Mouse (Mus musculus) midbrain, embryonic 10.5 days (tissue): ENCODE measurements around the gene Frmd5. TPM values are rescaled to one million over a fixed set of nuclear protein-coding genes. Genes with fewer than 3 reads are reported as not detected.
"Not testable (repeated sequence)": the region's sequence is repeated elsewhere in the genome, so short reads cannot be mapped to it uniquely, and the experiment has no call there.

ENCODE experiments used
- DNase-seq: peaks from one replicate; pipeline ENCODE4 v3.0.0-alpha.2; 2017; ENCODE audit warnings: low spot score
- H3K27ac ChIP-seq: fragments of 300-500 bp; sonication (generic); replicated peaks from 2 replicates; pipeline ENCODE4 v1.5.1; 2016; ENCODE audit warnings: mild to moderate bottlenecking
- H3K27me3 ChIP-seq: fragments of 300-500 bp; sonication (generic); 2 replicates; pipeline ENCODE4 v1.6.1; 2016; ENCODE audit warnings: low read depth, mild to moderate bottlenecking; ENCODE audit not compliant: poor library complexity, severe bottlenecking
- H3K36me3 ChIP-seq: fragments of 300-500 bp; sonication (generic); 2 replicates; pipeline ENCODE4 v1.6.1; 2016; ENCODE audit warnings: mild to moderate bottlenecking, moderate library complexity
- H3K4me1 ChIP-seq: fragments of 300-500 bp; sonication (generic); 2 replicates; pipeline ENCODE4 v1.6.1; 2016
- H3K4me3 ChIP-seq: fragments of 300-500 bp; sonication (generic); 2 replicates; pipeline ENCODE4 v1.5.1; 2016; ENCODE audit warnings: mild to moderate bottlenecking, moderate library complexity
- H3K9me3 ChIP-seq: fragments of 300-500 bp; sonication (generic); replicated peaks from 2 replicates; pipeline ENCODE4 v1.6.1; 2016; ENCODE audit warnings: mild to moderate bottlenecking
- WGBS: fragments of 180-500 bp; shearing (Covaris S2); methylation state at CpG from one replicate; pipeline ENCODE4 v1.1.7; 2016; 5-methylcytosine and 5-hydroxymethylcytosine counted together
- polyA plus RNA-seq: library from polyadenylated mRNA; unstranded; fragments of >200 nt; fragmentation: Nextera tagmentation; extraction: Ambion mirVana; gene quantifications from 2 replicates; pipeline ENCODE4 v1.2.1, GENCODE M21; 2016

Frmd5 gene
- polyA plus RNA-seq, 1 experiment from 2014 or later = 10.9 TPM

GRCm38 (mm10) chr2:121518106-121518505 is 288.8 kb downstream of the Frmd5 start:
- WGBS = 91% methylated on average over 5 of the region's 5 CpGs
- Histone ChIP-seq H3K4me1 (no peaks in the 10 kb centered on the region), H3K9me3 (no peaks in the 10 kb centered on the region), H3K27ac (no peak overlapping the region), H3K27me3 (no peaks in the 10 kb centered on the region), H3K4me3 (no peak overlapping the region), H3K36me3 (peaks cover 89% of the 10 kb centered on the region)
- no peak for DNase-seq

- H3K27me3 ChIP-seq = no peaks in the 10 kb centered on the region
- H3K27ac ChIP-seq = no peak overlapping the region
- no peaks in the 10 kb centered on the region for H3K9me3 ChIP-seq
- H3K36me3 ChIP-seq = peaks cover 91% of the 10 kb centered on the region
- H3K4me1 ChIP-seq = peaks cover 6% of the 10 kb centered on the region
- 95% methylated on average over 4 of the region's 4 CpGs for WGBS
- DNase-seq = no peak
- H3K4me3 ChIP-seq = no peak overlapping the region
Observed at GRCm38 (mm10) chr2:121514211-121514610, 292.7 kb downstream of the Frmd5 start.

DNA sequence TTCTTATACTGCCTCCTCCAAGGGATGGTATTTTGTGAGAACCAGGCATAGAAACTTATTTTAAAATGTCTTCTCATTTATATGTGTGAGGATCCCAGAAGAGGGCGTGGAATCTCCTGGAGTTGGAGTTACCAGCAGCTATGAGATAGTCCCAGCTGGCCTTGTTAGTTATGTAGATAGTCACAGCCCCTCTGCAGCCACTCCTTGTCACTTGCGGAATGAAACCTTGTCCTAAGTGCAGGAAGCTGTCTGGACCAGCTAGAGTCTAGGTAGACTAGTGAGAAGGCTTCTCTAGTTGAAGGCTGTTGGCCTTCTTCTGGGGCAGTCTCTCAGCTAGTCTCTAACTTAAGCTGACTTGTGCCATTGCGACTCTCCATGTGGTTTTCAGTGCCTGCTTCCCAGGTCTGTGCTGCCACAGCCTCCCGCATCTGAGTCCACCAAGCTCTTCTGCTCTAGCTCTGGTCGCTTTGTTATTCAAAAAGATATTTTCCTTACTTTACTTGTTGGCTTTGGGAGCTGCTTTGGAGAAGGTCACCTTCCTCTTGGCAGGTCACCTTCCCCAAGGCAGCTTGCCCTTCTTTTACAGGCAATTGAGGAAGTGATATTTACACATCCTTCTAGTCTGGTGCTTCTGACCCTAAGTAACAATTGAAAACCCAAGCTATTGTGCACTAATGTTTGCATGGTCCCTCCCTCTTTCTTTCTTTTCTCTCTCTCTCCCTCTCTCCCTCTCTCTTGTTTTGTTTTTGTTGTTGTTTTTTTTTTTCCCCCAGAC is 293.7 kb downstream of the Frmd5 start:
- H3K4me1 ChIP-seq = peaks cover 15% of the 10 kb centered on the region
- not testable (repeated sequence) for H3K9me3 ChIP-seq, H3K4me3 ChIP-seq, H3K27ac ChIP-seq, DNase-seq, H3K27me3 ChIP-seq
- peaks cover 90% of the 10 kb centered on the region for H3K36me3 ChIP-seq
- 90% methylated on average over 5 of the region's 5 CpGs for WGBS

GRCm38 (mm10) chr2:121511401-121511800 is 295.5 kb downstream of the Frmd5 start:
- no peak for DNase-seq
- Histone ChIP-seq H3K4me1 (peaks cover 26% of the 10 kb centered on the region), H3K27me3 (no peaks in the 10 kb centered on the region), H3K4me3 (no peak overlapping the region), H3K36me3 (peaks cover 75% of the 10 kb centered on the region), H3K9me3 (no peaks in the 10 kb centered on the region), H3K27ac (no peak overlapping the region)
- WGBS = 96% methylated on average over 8 of the region's 8 CpGs

- H3K4me3 ChIP-seq = peak overlapping the region; percentile 66
- H3K27ac ChIP-seq = peak overlapping the region; percentile 64; the same call in 1 of the 2 replicates
- H3K4me1 ChIP-seq = peaks cover 28% of the 10 kb centered on the region
- peak; percentile 51 for DNase-seq
- peaks cover 62% of the 10 kb centered on the region for H3K36me3 ChIP-seq
- H3K27me3 ChIP-seq = no peaks in the 10 kb centered on the region
- H3K9me3 ChIP-seq = no peaks in the 10 kb centered on the region
- WGBS = 18% methylated on average over 16 of the region's 16 CpGs
Observed at GRCm38 (mm10) chr2:121509584-121509983, 297.3 kb downstream of the Frmd5 start.

DNA sequence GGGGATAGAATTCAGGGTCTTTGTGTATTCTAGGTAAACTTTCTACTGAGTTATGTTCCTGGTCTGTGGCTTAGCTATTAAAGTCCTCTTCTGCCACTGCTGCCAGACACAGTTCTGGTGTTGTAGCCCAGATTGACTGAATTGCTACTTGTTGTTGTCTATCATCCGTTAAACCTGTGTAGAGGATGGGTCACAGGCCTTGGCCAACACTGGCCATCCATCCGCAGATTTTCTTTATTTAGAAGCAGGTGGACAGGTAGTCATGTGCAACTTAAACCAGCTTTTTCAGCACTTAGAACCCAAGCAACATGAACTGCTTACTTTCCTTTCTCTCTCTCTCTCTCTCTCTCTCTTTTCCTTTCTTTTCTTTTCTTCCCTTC is 298.9 kb downstream of the Frmd5 start:
- H3K27ac ChIP-seq = peak overlapping the region; percentile 81; the same call in 1 of the 2 replicates

DNA sequence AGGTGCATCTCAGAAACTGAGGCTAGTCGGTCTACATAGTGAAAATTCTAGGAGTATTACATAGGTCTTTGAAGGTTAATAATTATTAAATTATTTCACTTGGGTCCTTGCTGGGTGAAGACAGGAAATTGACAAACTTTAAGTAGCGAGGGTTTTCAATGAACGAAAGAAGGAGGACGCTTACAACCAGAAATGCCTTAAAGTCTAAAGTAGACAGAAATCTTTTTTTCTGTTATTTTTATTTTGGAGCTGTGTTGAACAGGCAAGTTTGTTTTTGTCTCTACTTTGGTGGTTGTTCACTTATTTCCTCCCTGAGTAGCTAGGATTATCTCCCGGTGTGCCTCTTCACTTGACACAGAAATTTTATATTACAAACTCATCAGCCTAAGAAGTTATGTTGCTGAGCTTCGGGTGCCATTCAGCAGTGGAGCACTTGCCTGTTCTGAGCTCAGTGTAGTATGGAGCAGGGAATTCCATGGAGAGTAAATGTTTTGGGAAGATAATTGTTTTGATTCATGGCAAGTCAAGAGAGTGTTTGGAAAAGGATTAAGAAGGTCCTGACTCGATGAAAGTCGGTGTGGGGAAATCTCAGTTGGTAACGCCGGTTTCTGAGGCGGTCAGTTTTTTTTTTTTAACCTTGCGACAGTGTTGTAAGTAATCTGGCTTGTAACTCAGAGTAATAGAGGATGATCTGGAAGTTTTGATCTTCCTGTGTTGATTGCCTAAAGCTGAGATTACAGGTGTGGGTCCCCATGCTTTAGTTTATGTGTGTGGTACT is 299.5 kb downstream of the Frmd5 start:
- DNase-seq = no peak
- H3K27ac ChIP-seq = peak overlapping the region; percentile 81
- H3K9me3 ChIP-seq = no peaks in the 10 kb centered on the region
- peaks cover 28% of the 10 kb centered on the region for H3K4me1 ChIP-seq
- no peaks in the 10 kb centered on the region for H3K27me3 ChIP-seq
- H3K4me3 ChIP-seq = peak overlapping the region; percentile 66
- H3K36me3 ChIP-seq = peaks cover 54% of the 10 kb centered on the region
- 28% methylated on average over 12 of the region's 12 CpGs for WGBS

More for the DNA sequence above, 298.9 kb downstream of the Frmd5 start:
- Histone ChIP-seq H3K36me3 (peaks cover 58% of the 10 kb centered on the region), H3K4me1 (peaks cover 28% of the 10 kb centered on the region), H3K4me3 (peak overlapping the region; percentile 66), H3K9me3 (no peaks in the 10 kb centered on the region), H3K27me3 (no peaks in the 10 kb centered on the region)
- 88% methylated on average over 2 of the region's 2 CpGs for WGBS
- DNase-seq = no peak

DNA sequence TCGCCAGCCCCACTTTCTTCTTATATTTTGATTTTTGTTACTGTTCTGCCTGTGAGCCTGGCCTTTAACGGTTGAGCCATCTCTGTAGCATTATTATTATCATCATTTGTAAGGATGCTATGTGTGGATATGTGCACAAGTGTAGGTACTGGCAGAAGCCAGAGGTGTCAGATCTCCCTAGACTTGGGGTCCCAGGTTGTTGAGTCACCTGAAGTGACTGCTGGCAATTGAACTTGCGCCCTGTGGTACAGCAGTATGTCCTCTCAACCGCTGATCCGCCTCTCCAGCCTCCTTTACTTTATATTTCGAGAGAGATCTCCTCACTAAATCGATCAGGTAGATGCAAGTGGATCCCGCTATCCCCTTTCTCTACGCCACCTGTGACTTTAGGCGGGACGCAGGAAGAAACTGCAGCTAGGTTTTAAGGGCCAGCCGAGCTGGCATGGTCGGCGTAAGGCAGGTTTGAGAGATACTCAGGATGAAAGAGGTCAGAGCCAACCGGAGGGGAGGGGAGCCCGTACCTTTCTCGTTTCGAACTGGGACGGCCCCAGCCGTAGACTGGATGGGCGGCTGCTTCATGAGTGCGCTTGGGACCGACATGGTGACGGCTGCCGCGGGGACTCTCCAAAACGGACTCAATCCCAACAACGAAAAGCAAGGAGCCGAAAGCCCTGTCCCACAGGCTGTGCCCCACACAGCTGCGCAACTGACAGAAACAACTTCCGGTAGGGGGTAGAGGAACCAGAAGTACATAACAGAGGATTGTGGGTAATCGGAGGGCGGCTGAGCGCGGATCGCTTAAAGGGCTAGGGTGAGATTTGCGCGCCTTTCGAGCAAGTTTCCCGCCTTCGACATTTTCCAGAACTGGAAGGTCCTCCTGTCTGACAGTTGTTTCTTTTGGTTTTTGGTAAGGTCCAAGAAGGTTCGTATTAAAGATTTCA is 300.7 kb downstream of the Frmd5 start, which contains the start of the genes Mfap1a and Wdr76:
Mfap1a (minus strand) TSS at position 724 of the 941 bp plus-strand sequence.
Wdr76 (plus strand) TSS at position 782 of the 941 bp plus-strand sequence.
- Histone ChIP-seq H3K4me1 (peaks cover 28% of the 10 kb centered on the region), H3K27ac (peak within 1 kb of the TSS; percentile 81), H3K4me3 (peak within 1 kb of the TSS; percentile 66), H3K36me3 (peaks cover 43% of the 10 kb centered on the region)
- not testable (repeated sequence) for H3K27me3 ChIP-seq, H3K9me3 ChIP-seq
- 5% methylated on average over 42 of the region's 42 CpGs for WGBS
- peak; percentile 87 for DNase-seq

GRCm38 (mm10) chr2:121501550-121501949 is 305.3 kb downstream of the Frmd5 start:
- H3K27me3 ChIP-seq, DNase-seq, H3K4me3 ChIP-seq, H3K4me1 ChIP-seq, H3K27ac ChIP-seq, H3K9me3 ChIP-seq: not testable (repeated sequence)
- 72% methylated on average over 4 of the region's 6 CpGs for WGBS
- peaks cover 15% of the 10 kb centered on the region for H3K36me3 ChIP-seq

Other genes starting within 250 kb of the Frmd5 start
- 13.2 and 14.6 TPM in 2 replicates for gene Casc4, start 59.9 kb upstream of the Frmd5 start, polyA plus RNA-seq
- 55.6 and 59.1 TPM in 2 replicates for gene Ctdspl2, start 148.9 kb upstream of the Frmd5 start, polyA plus RNA-seq
- 0.19 and 0.37 TPM in 2 replicates for gene Mageb3, start 149.0 kb upstream of the Frmd5 start, polyA plus RNA-seq
- gene Eif3j1, start 221.5 kb upstream of the Frmd5 start, polyA plus RNA-seq = 11.3 and 12.6 TPM in 2 replicates